Mouse (Mus musculus): ENCODE data around the gene Adh5.

Adh5 gene

GRCm38 (mm10) chr3:138442612-138443464, at the start of gene Adh5:
Gene Adh5 (plus strand): TSS chr3:138443093.
- peak; percentile 66 to 88 for DNase-seq (ENCODE audit: low spot score in 2 of 2)

DNA sequence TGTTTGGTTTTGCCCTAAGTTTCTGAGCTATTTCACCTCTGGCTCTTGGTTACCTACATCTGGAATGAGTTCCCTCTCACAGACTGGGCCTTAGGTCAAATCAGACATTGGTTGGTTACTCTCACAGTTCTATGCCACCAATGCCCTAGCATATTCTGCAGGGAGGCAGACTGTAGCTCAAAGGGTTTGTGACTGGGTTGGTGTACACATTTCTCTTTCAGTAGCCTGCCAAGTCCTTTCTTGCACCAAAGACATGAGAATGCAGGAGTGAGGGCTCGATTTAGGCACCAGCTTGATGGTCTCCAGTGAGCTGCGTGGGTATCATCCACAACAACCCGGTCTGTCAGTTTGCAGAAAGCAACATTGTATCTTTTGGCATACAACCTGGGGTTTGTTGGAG, 38.0 kb upstream of the Adh5 start:
- no peak for DNase-seq (ENCODE audit: low spot score in 2 of 2)

- DNase-seq (ENCODE audit: low spot score in 2 of 2): peak in 1 of 2 experiments; percentile 58
These were observed 37.6 kb upstream of the Adh5 start for GRCm38 (mm10) chr3:138405341-138405740.

DNA sequence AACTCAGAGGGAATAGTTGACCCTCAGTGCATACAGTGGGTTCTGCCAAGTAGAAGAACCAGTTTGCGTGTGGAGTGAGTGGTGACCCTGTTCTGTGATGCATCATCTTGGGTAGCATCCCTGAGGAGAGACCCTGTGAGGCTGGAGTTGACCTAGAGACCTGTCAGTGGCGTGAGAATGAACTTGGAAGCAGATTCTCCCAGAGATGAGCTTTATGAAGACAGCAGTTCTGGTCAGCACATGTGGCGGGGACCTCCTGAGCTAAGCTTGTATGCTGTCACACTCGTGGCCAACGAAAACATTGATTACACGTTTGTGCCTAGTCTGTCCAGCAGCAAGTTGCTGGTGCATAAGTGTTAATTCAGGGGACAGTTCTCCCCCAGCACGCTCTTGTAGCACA, 37.1 kb upstream of the Adh5 start:
- no peak for DNase-seq (ENCODE audit: low spot score in 2 of 2)

DNA sequence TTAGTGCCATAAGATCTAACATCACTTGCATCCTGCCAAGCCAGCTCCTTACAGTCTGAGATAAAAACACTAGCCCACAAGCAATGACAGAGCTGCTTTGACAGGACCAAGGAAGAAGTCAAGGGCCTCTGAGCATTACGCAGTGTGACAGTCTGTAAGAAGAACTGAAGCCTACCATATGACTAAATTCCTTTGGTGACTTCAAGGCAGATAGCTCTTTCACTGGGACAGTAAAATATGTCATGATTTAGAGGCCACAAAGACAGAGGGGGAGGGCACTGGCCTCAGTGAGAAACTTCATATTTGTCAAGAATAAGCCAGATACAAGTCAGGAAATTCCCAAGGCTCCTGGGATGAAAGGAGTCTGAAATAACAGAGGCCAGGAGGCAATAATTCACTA, 35.0 kb upstream of the Adh5 start:
- no peak for DNase-seq (ENCODE audit: low spot score in 2 of 2)

GRCm38 (mm10) chr3:138409585-138409984, 33.3 kb upstream of the Adh5 start:
- DNase-seq (ENCODE audit: low spot score in 2 of 2): no peak

DNA sequence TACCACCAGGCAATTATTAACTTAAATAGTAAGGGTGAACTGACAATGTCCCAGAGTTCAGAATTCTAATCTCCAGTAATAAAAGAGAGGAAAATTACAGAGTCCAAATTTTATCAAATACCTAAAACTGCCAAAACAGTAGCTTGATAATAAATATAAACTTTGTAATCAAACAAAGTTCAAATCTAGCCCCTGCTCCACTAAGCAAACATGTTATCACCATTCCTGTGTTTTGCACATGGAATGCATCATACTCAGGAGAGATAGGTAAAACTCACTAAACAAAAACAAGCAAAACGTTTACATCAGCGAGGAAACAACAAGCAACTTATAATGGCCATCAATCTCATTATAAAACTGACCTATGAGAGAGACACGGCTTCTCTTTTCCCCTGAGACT, 32.7 kb upstream of the Adh5 start:
- no peak for DNase-seq (ENCODE audit: low spot score in 2 of 2)

DNA sequence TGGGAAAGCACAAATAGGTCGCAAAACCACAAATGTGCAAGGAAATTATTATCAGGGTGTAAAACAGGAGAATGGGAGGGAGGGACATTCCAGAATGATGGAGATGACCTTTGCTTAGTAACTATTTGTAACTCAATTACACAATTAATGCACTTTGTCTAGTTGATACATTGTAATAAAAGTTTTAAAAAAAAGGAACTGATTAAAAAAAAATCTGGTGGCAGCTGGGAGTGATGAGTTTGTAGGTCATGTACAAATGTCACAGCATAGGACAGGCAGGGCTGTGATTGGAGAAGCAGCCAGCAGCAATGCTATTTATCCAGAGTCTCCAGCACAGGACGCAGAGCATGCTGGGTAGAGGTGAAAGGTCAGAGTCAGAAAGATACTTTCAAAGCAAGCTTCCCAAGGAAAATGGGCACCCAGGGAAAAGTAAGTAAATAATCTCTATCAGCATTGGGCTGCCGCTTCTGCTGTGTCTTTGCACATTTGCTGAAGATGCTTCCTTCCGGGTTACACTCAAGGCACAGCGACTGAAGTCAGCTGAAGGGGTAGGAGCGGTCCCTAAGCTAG, 27.7 kb upstream of the Adh5 start, which contains the start of gene Adh4:
Gene Adh4 (plus strand): TSS at position 346 of the 570 bp plus-strand sequence.
- DNase-seq (ENCODE audit: low spot score in 2 of 2): no peak

- DNase-seq (ENCODE audit: low spot score in 2 of 2): no peak
These were observed 23.5 kb upstream of the Adh5 start for GRCm38 (mm10) chr3:138419369-138419768.

- no peak for DNase-seq (ENCODE audit: low spot score in 2 of 2)
These were observed 22.5 kb upstream of the Adh5 start for GRCm38 (mm10) chr3:138420385-138420784.

DNA sequence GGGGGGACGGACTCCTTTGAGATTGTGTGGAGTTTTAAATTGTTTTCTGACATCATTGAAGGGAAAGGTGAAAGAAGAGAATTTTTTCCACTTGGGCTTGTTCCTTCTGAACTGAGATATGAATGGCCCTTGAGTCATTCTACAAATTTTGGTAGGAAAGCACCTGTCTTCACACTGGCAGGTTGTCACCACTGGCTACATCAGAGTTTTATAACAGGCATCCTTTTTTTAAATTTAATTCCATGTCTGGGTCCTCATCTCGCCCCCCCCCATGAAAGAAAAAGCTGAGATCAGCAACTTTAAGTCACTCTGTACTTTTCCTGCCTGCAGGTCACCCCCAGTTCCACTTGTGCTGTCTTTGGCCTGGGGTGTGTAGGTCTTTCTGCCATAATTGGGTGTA, 19.2 kb upstream of the Adh5 start:
- no peak for DNase-seq (ENCODE audit: low spot score in 2 of 2)

DNA sequence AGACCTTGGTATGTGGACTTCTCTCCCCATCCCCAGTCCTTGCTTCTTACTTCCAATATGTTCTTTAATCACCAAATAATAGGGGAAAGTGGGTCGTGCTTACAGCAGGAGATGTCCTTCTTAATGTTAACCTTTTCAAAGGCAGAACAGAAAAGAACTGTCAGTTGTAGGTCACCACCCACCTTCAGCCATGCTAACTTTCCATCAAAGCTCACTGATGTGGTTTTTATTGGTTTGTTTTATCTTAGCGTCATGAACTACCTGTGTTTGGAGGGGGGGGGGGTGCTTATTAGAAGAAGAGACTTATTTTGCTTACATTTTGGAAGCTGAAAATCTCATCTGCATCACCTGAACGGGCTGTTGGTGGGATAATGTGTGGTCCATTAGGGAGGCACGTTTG, 18.6 kb upstream of the Adh5 start:
- no peak for DNase-seq (ENCODE audit: low spot score in 2 of 2)

DNA sequence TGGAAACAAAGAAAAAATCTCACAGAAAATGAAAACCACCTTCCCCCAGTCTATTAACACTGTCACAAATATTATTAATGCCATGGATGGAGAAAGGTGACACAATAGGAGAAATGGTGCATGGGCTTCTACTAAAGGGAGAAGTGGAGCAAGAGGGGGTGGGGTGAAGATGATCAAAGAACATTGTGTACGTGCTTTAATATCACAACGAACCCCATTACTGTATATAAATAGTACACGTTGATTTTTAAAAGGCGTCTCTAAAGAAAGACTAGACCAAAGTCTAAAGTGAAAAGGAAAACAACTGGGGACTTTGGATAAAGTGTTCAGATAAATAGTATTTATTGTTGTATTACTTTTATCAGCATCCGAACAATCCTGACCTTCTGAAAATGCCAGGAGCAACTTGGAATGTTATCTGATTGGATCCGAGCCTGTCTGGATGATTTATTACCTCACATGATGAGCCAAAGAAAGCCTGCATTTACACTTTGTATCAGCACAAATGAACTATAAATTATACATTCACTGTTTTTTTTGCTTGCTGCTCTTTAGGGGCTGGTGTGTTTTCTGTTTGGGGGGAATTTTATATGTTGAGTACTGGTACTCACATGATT, 12.4 kb upstream of the Adh5 start:
- no peak for DNase-seq (ENCODE audit: low spot score in 2 of 2)

DNA sequence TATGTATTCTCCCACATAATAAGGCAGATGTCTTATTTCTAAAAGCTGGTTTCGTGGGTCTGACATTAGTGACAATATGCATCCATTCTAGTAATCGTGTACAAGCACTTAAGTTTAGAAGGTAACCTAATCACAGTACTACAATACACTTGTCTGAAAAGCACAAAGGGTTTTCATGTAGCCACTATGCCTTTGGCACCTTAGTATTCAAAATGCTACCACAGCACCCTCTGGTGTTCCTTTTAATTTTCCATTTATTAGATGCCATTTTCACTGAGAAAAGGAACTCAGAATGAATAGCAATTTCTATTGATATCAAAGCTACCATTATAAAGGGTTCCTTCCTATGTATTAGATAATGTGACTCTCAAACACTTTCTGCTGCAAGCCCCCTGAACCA, 11.1 kb upstream of the Adh5 start:
- no peak for DNase-seq (ENCODE audit: low spot score in 2 of 2)

DNA sequence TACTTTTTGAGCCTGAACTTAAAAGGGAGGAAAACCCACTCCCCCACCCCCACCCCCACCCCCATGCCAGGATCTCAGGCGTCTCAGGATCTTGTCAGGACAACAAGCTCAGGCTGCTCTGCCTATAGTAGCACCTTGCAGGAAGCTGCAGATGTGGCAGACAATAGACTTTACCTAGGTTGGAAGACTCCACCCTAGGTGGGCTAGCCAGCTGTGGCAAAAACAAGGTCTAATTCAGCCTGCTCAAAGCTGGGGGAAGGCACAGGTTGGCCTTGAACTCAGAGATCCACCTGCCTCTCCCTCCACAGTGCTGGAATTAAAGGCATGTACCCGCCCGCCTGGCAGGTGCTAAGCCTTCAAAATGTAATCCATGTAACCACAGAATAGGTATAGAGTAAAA, 4.2 kb upstream of the Adh5 start:
- no peak for DNase-seq (ENCODE audit: low spot score in 2 of 2)

DNA sequence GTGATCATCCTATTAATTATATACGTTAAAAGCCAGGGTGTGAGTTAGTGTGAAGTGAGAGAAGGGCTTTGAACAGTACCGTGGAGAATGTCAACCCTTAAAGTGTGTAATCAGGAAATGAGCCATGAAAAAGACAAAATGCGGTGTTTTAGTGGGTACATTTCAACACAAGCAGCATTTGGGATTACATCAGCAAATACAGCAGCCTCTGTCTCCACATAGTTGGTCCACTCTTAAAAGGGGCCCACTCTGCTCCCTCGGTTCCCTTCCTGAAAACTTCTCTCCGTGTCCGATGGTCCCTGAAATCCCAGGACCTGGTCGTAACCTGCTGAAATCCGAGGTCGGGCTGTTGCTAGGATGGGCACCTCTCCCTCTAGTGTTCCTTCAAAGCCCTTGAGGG, 690 bp upstream of the Adh5 start:
- no peak for DNase-seq (ENCODE audit: low spot score in 2 of 2)

- DNase-seq (ENCODE audit: low spot score in 2 of 2): no peak
These were observed 525 bp downstream of the Adh5 start for GRCm38 (mm10) chr3:138443465-138443771.

- no peak for DNase-seq (ENCODE audit: low spot score in 2 of 2)
These were observed 5.4 kb downstream of the Adh5 start for GRCm38 (mm10) chr3:138448077-138448860.

GRCm38 (mm10) chr3:138452169-138452568, 9.3 kb downstream of the Adh5 start:
- DNase-seq (ENCODE audit: low spot score in 2 of 2): no peak

GRCm38 (mm10) chr3:138454234-138454633, 11.3 kb downstream of the Adh5 start:
- DNase-seq (ENCODE audit: low spot score in 2 of 2): no peak

GRCm38 (mm10) chr3:138454711-138455435, 12.0 kb downstream of the Adh5 start:
- DNase-seq (ENCODE audit: low spot score in 2 of 2): no peak

DNA sequence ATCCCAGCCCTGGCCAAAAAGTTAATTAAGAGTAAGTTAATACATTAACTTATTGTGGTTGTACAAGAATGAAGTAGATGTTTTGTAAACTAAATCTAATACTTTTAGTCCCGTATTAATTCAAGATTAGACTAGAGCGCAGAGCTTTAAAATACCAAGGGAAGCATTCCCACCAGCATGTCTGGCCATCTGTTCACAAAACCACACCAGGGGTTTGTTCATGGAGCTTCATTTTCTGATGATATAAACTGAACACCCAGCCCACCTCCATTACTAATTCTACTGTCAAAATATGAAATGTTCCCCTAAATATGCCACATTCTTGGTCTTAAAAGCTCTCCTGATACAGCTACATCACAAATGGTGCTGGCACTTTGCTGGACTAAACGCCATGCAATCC, 15.5 kb downstream of the Adh5 start:
- DNase-seq (ENCODE audit: low spot score in 2 of 2): no peak

All from left cerebral cortex, adult 9 months (tissue).